Mouse (Mus musculus) neural tube, embryonic 14.5 days (tissue): Measurements from ENCODE around the gene Ttbk2. TPM values are rescaled to one million over a fixed set of nuclear protein-coding genes. Genes with fewer than 3 reads are reported as not detected.
A peak's percentile ranks its signal among the peaks of the same experiment; 100 is the strongest.

Source experiments
- ATAC-seq: fragments of 200-750 bp; cut with Nextera tagmentation; 2 replicates; pipeline ENCODE4 v1.8.0; 2017; ENCODE audit warnings: low read depth, mild to moderate bottlenecking, moderate TSS enrichment, moderate library complexity
- H3K27ac ChIP-seq: fragments of 300-500 bp; sonication (generic); 2 replicates; pipeline ENCODE4 v1.5.1; 2014; ENCODE audit warnings: low read depth, mild to moderate bottlenecking, control low read depth, low read length, moderate library complexity, mixed read lengths
- H3K27me3 ChIP-seq: fragments of 300-500 bp; sonication (generic); 2 replicates; pipeline ENCODE4 v1.6.1; 2014; ENCODE audit warnings: low read length; ENCODE audit not compliant: control insufficient read depth, insufficient read depth
- H3K36me3 ChIP-seq: fragments of 300-500 bp; sonication (generic); 2 replicates; pipeline ENCODE4 v1.6.1; 2014; ENCODE audit warnings: low read length, mixed read lengths; ENCODE audit not compliant: control insufficient read depth, insufficient read depth
- H3K4me1 ChIP-seq: fragments of 300-500 bp; sonication (generic); 2 replicates; pipeline ENCODE4 v1.6.1; 2014; ENCODE audit warnings: low read length; ENCODE audit not compliant: control insufficient read depth, insufficient read depth
- H3K4me2 ChIP-seq: fragments of 300-500 bp; sonication (generic); 2 replicates; pipeline ENCODE4 v1.6.1; 2014; ENCODE audit warnings: mild to moderate bottlenecking, low read depth, low read length, control low read depth
- H3K4me3 ChIP-seq: fragments of 300-500 bp; sonication (generic); 2 replicates; pipeline ENCODE4 v1.5.1; 2014; ENCODE audit warnings: low read depth, low read length, control low read depth, mixed read lengths
- H3K9ac ChIP-seq: fragments of 300-500 bp; sonication (generic); replicated peaks from 2 replicates; pipeline ENCODE4 v1.6.1; 2014; ENCODE audit warnings: low read depth, mild to moderate bottlenecking, control low read depth, low read length, mixed read lengths
- H3K9me3 ChIP-seq: fragments of 300-500 bp; sonication (generic); 2 replicates; pipeline ENCODE4 v1.6.1; 2016; ENCODE audit warnings: low read length; ENCODE audit not compliant: control insufficient read depth
- WGBS: fragments of 180-500 bp; shearing (Covaris S2); extraction: QIAGEN DNeasy Blood & Tissue Kit; methylation state at CpG from one replicate; pipeline ENCODE4 v1.1.7; 2014; 5-methylcytosine and 5-hydroxymethylcytosine counted together
- polyA plus RNA-seq: library from polyadenylated mRNA; unstranded; fragments of >200 nt; fragmentation: Nextera tagmentation; extraction: Ambion mirVana; gene quantifications from 2 replicates; pipeline ENCODE4 v1.2.1, GENCODE M21; 2014

Ttbk2 gene
- polyA plus RNA-seq, 1 experiment from 2014 or later = 19.1 TPM

- ATAC-seq = no peak
- Histone ChIP-seq H3K9me3 (no peaks in the 10 kb centered on the region), H3K4me3 (no peak overlapping the region), H3K27ac (no peak overlapping the region), H3K4me1 (no peaks in the 10 kb centered on the region), H3K4me2 (no peak overlapping the region), H3K9ac (no peak overlapping the region), H3K27me3 (no peaks in the 10 kb centered on the region), H3K36me3 (peaks cover 27% of the 10 kb centered on the region)
- 86% methylated on average over 3 of the region's 3 CpGs for WGBS
Measured at GRCm38 (mm10) chr2:120858131-120858530, 7.7 kb upstream of the Ttbk2 start.

- Histone ChIP-seq H3K27me3 (no peaks in the 10 kb centered on the region), H3K36me3 (no peaks in the 10 kb centered on the region), H3K4me2 (no peak overlapping the region), H3K9ac (no peak overlapping the region), H3K4me1 (peaks cover 6% of the 10 kb centered on the region; the same call in 1 of the 2 replicates), H3K27ac (no peak overlapping the region), H3K9me3 (no peaks in the 10 kb centered on the region), H3K4me3 (no peak overlapping the region)
- 83% methylated on average over 3 of the region's 3 CpGs for WGBS
- ATAC-seq = no peak
Measured at GRCm38 (mm10) chr2:120853151-120853550, 2.7 kb upstream of the Ttbk2 start.

- no peak for ATAC-seq
- no peak overlapping the region for H3K9ac ChIP-seq
- 30% methylated on average over 1 of the region's 1 CpGs for WGBS
Measured at GRCm38 (mm10) chr2:120852626-120853025, 2.2 kb upstream of the Ttbk2 start.

GRCm38 (mm10) chr2:120849449-120850423 is 668 bp downstream of the Ttbk2 start, which contains the start of gene Cdan1:
Gene Cdan1 (minus strand): TSS chr2:120850128.
- WGBS = under 1% methylated on average over 62 of the region's 71 CpGs

More at GRCm38 (mm10) chr2:120852626-120853025, 2.2 kb upstream of the Ttbk2 start:
- no peak overlapping the region for H3K4me3 ChIP-seq
- H3K27ac ChIP-seq = no peak overlapping the region
- peaks cover 9% of the 10 kb centered on the region; the same call in 1 of the 2 replicates for H3K4me1 ChIP-seq
- H3K36me3 ChIP-seq = no peaks in the 10 kb centered on the region
- H3K27me3 ChIP-seq = no peaks in the 10 kb centered on the region
- H3K4me2 ChIP-seq = no peak overlapping the region
- no peaks in the 10 kb centered on the region for H3K9me3 ChIP-seq

GRCm38 (mm10) chr2:120845280-120845679 is 5.1 kb downstream of the Ttbk2 start:
- H3K4me3 ChIP-seq = no peak overlapping the region
- WGBS = 100% methylated on average over 1 of the region's 1 CpGs
- H3K9ac ChIP-seq = no peak overlapping the region
- H3K9me3 ChIP-seq = no peaks in the 10 kb centered on the region
- no peaks in the 10 kb centered on the region for H3K36me3 ChIP-seq
- H3K4me2 ChIP-seq = no peak overlapping the region
- no peak overlapping the region for H3K27ac ChIP-seq
- no peak for ATAC-seq
- H3K27me3 ChIP-seq = no peaks in the 10 kb centered on the region
- peaks cover 3% of the 10 kb centered on the region; the same call in 1 of the 2 replicates for H3K4me1 ChIP-seq

More at GRCm38 (mm10) chr2:120849449-120850423, 668 bp downstream of the Ttbk2 start, which contains the start of gene Cdan1:
- peak within 1 kb of the TSS; percentile 75 for H3K4me3 ChIP-seq
- H3K27me3 ChIP-seq = no peaks in the 10 kb centered on the region
- ATAC-seq = peak; percentile 72
- H3K36me3 ChIP-seq = no peaks in the 10 kb centered on the region
- H3K4me1 ChIP-seq = peaks cover 9% of the 10 kb centered on the region; the same call in 1 of the 2 replicates
- peak within 1 kb of the TSS; percentile 89 for H3K27ac ChIP-seq
- H3K9ac ChIP-seq = peak within 1 kb of the TSS; percentile 92
- H3K9me3 ChIP-seq = no peaks in the 10 kb centered on the region
- peak within 1 kb of the TSS; percentile 73 for H3K4me2 ChIP-seq

- Histone ChIP-seq H3K27me3 (no peaks in the 10 kb centered on the region), H3K9ac (no peak overlapping the region), H3K36me3 (no peaks in the 10 kb centered on the region), H3K9me3 (no peaks in the 10 kb centered on the region), H3K4me1 (peaks cover 3% of the 10 kb centered on the region; the same call in 1 of the 2 replicates), H3K27ac (no peak overlapping the region), H3K4me3 (no peak overlapping the region), H3K4me2 (no peak overlapping the region)
- no peak for ATAC-seq
- 92% methylated on average over 4 of the region's 4 CpGs for WGBS
Measured at GRCm38 (mm10) chr2:120843990-120844389, 6.4 kb downstream of the Ttbk2 start.

- ATAC-seq = no peak
- Histone ChIP-seq H3K9me3 (no peaks in the 10 kb centered on the region), H3K36me3 (no peaks in the 10 kb centered on the region), H3K4me1 (no peaks in the 10 kb centered on the region), H3K4me2 (no peak overlapping the region), H3K4me3 (no peak overlapping the region), H3K27me3 (no peaks in the 10 kb centered on the region), H3K27ac (no peak overlapping the region), H3K9ac (no peak overlapping the region)
- WGBS = 90% methylated on average over 1 of the region's 1 CpGs
Measured at GRCm38 (mm10) chr2:120841211-120841610, 9.2 kb downstream of the Ttbk2 start.

GRCm38 (mm10) chr2:120835167-120835566 is 15.2 kb downstream of the Ttbk2 start:
- ATAC-seq = no peak
- H3K4me1 ChIP-seq = no peaks in the 10 kb centered on the region
- no peak overlapping the region for H3K4me3 ChIP-seq
- H3K36me3 ChIP-seq = no peaks in the 10 kb centered on the region
- H3K9ac ChIP-seq = no peak overlapping the region
- no peaks in the 10 kb centered on the region for H3K9me3 ChIP-seq
- 98% methylated on average over 4 of the region's 4 CpGs for WGBS
- no peaks in the 10 kb centered on the region for H3K27me3 ChIP-seq
- H3K4me2 ChIP-seq = no peak overlapping the region
- no peak overlapping the region for H3K27ac ChIP-seq
